Mouse (Mus musculus) brain, embryonic 14.5 days (tissue): ENCODE measurements around the gene Gm10320.

Experiments
- CTCF ChIP-seq: fragments of 200-500 bp; IDR thresholded peaks from 2 replicates; pipeline ENCODE4 v1.5.1; 2012; ENCODE audit warnings: inconsistent platforms, mild to moderate bottlenecking, moderate library complexity, borderline replicate concordance; ENCODE audit not compliant: insufficient read depth, insufficient read length; ENCODE audit errors: extremely low read depth
- POLR2A ChIP-seq: fragments of 200-500 bp; IDR thresholded peaks from 2 replicates; pipeline ENCODE4 v1.6.1; 2012; ENCODE audit warnings: mild to moderate bottlenecking, inconsistent platforms, borderline replicate concordance; ENCODE audit not compliant: poor library complexity, insufficient read depth, insufficient read length, severe bottlenecking; ENCODE audit errors: extremely low read depth

DNA sequence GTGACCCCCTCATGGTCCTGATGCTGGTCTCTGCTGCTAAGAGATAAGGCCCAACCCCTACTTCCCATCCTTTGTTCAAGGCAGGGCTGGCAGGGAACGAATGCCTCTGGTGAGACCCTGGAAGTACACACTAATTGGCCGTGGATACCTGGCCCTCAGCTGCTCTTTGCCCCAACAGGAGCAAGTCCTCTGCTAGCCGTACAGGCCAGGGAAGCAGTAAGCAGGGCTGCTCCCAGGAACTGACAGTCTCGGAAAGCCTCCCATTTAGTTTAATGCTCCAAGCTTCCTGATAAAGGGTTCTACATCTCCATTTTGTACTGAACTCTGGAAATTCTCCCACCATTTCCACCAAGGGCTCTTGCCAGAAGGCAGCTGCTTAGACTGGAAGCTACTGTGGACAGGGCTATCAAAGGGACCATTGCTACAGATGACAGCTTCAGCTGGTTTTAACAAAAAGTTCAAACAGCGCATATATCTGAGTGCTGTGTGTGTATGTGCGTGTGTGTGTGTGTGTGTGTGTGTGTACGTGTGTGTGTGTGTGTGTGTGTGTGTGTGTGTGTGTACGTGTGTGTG is 2.8 kb upstream of the Gm10320 start:
- TF ChIP-seq CTCF = no peak
- no peak for TF ChIP-seq POLR2A
